Mouse (Mus musculus) adipocyte (in vitro differentiated cells): ENCODE measurements around the gene Pp2d1.
A peak's percentile ranks its signal among the peaks of the same experiment; 100 is the strongest.

Experiments used
- DNase-seq: peaks from one replicate; pipeline ENCODE4 v3.0.0-alpha.2; 2016; ENCODE audit warnings: low spot score

The Pp2d1 gene

DNA sequence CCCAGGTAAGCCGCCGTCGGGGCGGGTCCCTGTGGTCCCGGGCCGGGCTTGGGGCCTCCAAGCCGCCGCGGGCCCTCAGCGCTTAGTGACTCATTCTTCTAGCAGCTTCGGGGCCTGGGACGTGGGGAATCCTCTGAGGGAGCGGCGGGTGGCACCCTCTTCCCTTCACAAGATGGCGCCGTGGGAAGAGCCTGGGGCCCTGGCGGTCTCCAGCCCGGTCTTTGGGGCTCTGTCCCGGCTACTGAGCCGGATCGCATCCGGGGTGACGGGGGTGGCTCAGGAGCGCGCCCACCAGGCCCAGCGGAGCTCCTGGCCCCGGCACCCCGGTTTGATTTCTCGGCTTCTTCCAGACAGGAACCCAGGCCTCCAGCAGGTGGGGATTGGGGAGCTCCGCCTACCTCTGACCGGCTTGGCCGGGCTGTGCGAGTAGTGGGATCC is 59.6 kb downstream of the Pp2d1 start:
- peak; percentile 66 for DNase-seq

GRCm38 (mm10) chr17:53478858-53479603 is 60.2 kb downstream of the Pp2d1 start, which contains the start of gene Rab5a:
Gene Rab5a (plus strand): TSS chr17:53479234.
- DNase-seq = peak; percentile 99

- no peak for DNase-seq
Measured at GRCm38 (mm10) chr17:53478066-53478857, 61.0 kb downstream of the Pp2d1 start.

- no peak for DNase-seq
Measured at GRCm38 (mm10) chr17:53468697-53469096, 70.6 kb downstream of the Pp2d1 start.

- DNase-seq = no peak
Measured at GRCm38 (mm10) chr17:53465569-53465968, 73.7 kb downstream of the Pp2d1 start.

GRCm38 (mm10) chr17:53463496-53463840 is 75.8 kb downstream of the Pp2d1 start:
- no peak for DNase-seq

DNA sequence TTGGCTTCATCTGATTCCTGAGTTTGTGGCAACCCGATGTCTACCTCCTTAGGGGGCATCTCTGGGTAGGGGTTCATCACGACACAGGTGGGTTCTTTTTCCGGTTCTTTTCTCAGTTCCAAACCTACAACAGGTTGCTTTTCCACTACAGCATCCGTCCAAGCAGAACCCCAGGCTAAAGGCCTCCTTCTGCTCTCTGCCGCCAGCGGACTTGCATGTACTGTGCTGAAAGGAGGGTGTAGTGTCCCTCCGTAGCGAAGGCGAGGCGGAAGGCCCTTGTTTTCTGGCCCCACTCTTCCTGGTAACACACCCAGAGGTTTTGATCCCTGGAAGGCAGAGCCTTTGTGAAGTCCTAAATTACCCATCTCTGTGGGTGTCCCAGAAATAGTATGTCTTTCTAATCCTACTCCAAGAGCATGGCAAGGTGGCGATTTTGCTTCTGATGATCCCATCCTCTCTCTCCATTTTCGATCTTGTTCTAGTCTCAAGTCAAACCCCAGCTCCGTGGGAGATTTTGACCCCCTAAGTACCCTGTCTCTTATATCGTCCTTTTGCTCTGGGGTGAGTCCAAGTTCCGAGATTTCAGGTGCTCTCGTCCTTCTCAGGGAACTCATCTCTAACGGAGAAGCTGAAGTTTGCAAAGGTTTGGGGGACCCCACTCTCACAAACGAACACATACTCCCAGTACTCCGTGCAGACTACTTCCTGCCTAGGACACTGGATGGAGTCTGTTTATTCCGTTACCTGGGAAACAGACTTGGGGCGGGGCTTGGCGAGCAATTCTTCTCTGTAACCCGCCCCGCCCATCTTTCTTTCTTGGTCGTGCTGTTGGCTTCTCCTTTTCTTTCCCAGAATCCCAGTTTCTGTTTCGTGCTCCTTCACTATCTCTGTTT is 76.4 kb downstream of the Pp2d1 start, which contains the start of gene Efhb:
TSS of gene Efhb (minus strand) at position 719 of the 893 bp plus-strand sequence.
- DNase-seq = peak; percentile 73
